Mouse (Mus musculus) intestine, postnatal 0 days (tissue): ENCODE results near the gene Steap2. TPM values are rescaled to one million over a fixed set of nuclear protein-coding genes. Genes with fewer than 3 reads are reported as not detected.
"Not testable (repeated sequence)": the region's sequence is repeated elsewhere in the genome, so short reads cannot be mapped to it uniquely, and the experiment has no call there.

Experiments
- ATAC-seq: fragments of 200-750 bp; cut with Nextera tagmentation; 2 replicates; pipeline ENCODE4 v1.8.0; 2017; ENCODE audit warnings: mild to moderate bottlenecking, moderate TSS enrichment, moderate library complexity
- H3K27ac ChIP-seq: fragments of 300-500 bp; sonication (generic); 2 replicates; pipeline ENCODE4 v1.5.1; 2014; ENCODE audit warnings: mild to moderate bottlenecking, low read depth, low read length, moderate library complexity
- H3K27me3 ChIP-seq: fragments of 300-500 bp; sonication (generic); replicated peaks from 2 replicates; pipeline ENCODE4 v1.6.1; 2014; ENCODE audit warnings: low read length, mixed read lengths; ENCODE audit not compliant: control insufficient read depth, insufficient read depth
- H3K36me3 ChIP-seq: fragments of 300-500 bp; sonication (generic); 2 replicates; pipeline ENCODE4 v1.6.1; 2014; ENCODE audit warnings: mild to moderate bottlenecking, moderate library complexity; ENCODE audit not compliant: control insufficient read depth, insufficient read depth
- H3K4me1 ChIP-seq: fragments of 300-500 bp; sonication (generic); replicated peaks from 2 replicates; pipeline ENCODE4 v1.6.1; 2014; ENCODE audit warnings: antibody characterized with exemption, low read length, mixed read lengths; ENCODE audit not compliant: control insufficient read depth, insufficient read depth
- H3K4me2 ChIP-seq: fragments of 300-500 bp; sonication (generic); replicated peaks from 2 replicates; pipeline ENCODE4 v1.6.1; 2014; ENCODE audit warnings: low read depth, mild to moderate bottlenecking, moderate library complexity
- H3K4me3 ChIP-seq: fragments of 300-500 bp; sonication (generic); 2 replicates; pipeline ENCODE4 v1.5.1; 2014; ENCODE audit warnings: low read depth, low read length
- H3K9ac ChIP-seq: fragments of 300-500 bp; sonication (generic); 2 replicates; pipeline ENCODE4 v1.6.1; 2014; ENCODE audit warnings: mild to moderate bottlenecking, low read depth, low read length
- H3K9me3 ChIP-seq: fragments of 300-500 bp; sonication (generic); 2 replicates; pipeline ENCODE4 v1.6.1; 2016; ENCODE audit warnings: mixed run types; ENCODE audit not compliant: control insufficient read depth
- CTCF ChIP-seq: sonication (generic); IDR thresholded peaks from 2 replicates; pipeline ENCODE4 v1.5.1; 2016; ENCODE audit warnings: low read depth, mild to moderate bottlenecking, control low read depth, antibody characterized with exemption, moderate library complexity
- whole genome bisulfite sequencing: fragments of 180-500 bp; shearing (Covaris S2); extraction: QIAGEN DNeasy Blood & Tissue Kit; methylation state at CpG from one replicate; pipeline ENCODE4 v1.1.7; 2014; 5-methylcytosine and 5-hydroxymethylcytosine counted together
- polyA plus RNA-seq: library from polyadenylated mRNA; unstranded; fragments of >200 nt; fragmentation: Nextera tagmentation; extraction: Ambion mirVana; gene quantifications from 2 replicates; pipeline ENCODE4 v1.2.1, GENCODE M21; 2015

Steap2 gene
- polyA plus RNA-seq, 1 experiment from 2014 or later = 6.9 TPM

DNA sequence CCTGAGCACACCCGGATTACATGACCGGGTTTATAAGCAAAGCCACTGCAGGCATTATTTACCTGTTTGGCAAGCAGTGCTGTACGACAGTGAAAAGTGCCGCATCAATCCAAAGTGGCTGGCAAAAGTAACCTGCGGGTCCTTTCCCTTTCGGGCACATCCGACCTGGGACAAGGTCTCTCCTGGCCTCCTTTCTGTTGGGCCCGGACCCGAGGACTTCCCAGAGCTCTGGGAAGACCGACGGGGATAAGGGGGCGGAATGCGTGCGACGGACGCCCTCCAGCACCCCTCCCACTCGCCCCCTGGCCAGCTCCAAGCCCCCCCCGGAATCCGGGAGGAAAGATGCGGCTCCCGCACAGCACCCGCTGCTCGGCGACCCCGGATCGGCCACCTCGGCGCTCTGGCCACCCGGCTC, 830 bp downstream of the Steap2 start:
- Histone ChIP-seq H3K27me3 (no peaks in the 10 kb centered on the region), H3K27ac (no peak overlapping the region), H3K4me1 (no peaks in the 10 kb centered on the region; the same call in 1 of the 2 replicates), H3K36me3 (no peaks in the 10 kb centered on the region), H3K4me2 (peak overlapping the region; percentile 95), H3K9me3 (no peaks in the 10 kb centered on the region), H3K4me3 (peak overlapping the region; percentile 82), H3K9ac (peak overlapping the region; percentile 66)
- under 1% methylated on average over 28 of the region's 29 CpGs for WGBS
- peak; percentile 37 for ATAC-seq
- TF ChIP-seq CTCF = no peak

DNA sequence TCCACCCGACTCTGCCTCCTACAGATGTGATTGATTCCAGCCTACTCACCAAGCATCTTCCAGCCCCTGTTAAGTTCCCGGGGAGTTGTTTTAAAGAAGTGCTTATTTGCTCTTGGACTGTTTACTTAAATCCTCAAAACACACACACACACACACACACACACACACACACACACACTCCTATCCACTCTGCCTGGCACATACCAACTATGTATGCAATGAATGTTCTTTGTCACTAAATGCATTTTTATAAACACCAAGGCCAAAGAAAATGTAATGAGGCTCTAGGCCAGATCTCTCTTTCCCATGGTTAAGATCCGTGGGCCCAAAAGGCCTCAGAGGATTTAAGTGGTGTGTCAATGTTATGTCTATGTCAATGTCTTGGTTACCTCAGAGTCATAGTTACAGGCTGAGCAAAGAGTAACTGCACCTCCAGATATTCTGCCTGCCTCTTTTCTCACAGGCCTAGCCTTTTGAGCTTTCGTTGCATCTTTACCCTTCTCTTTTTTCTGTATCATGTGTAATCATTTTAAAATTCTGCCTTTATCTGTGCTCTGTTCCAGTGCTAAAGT, 2.1 kb downstream of the Steap2 start:
- WGBS = 54% methylated on average over 4 of the region's 4 CpGs
- H3K9ac ChIP-seq = no peak overlapping the region
- H3K4me2 ChIP-seq = no peak overlapping the region
- no peaks in the 10 kb centered on the region for H3K36me3 ChIP-seq
- no peak for TF ChIP-seq CTCF
- ATAC-seq = no peak
- H3K27ac ChIP-seq = no peak overlapping the region
- no peak overlapping the region for H3K4me3 ChIP-seq
- H3K27me3 ChIP-seq = no peaks in the 10 kb centered on the region
- no peaks in the 10 kb centered on the region for H3K9me3 ChIP-seq
- H3K4me1 ChIP-seq = no peaks in the 10 kb centered on the region; the same call in 1 of the 2 replicates

DNA sequence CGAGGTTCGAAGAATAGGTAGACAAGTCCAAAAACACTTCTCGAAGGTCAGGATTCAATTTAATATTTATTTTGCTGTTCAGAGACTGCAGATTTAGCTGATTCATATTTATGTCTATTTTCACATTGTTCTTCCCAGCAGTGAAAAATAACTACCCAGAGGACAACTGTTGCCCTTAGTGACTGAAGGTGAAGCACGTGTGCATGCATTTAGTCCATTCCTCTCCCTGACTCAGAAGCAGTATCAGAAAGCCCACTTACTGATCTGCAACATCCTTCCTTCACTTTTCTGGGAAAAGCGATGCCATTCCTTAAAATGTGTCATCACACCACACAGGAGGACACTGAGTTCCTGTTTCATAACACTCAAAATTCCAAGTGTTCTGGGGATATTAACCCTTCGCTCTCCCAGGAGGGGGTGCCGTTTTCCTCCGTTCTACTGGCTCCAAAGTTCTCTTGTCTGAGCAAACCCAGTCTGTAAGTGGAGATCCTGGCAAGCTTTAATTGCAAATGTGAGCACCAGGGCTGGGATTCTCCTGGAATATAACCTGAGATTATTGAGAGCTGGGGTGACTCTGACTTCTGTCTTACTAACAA, 5.3 kb downstream of the Steap2 start:
- ATAC-seq = no peak
- no peak overlapping the region for H3K9ac ChIP-seq
- H3K4me1 ChIP-seq = no peaks in the 10 kb centered on the region; the same call in 1 of the 2 replicates
- H3K36me3 ChIP-seq = no peaks in the 10 kb centered on the region
- no peak overlapping the region for H3K27ac ChIP-seq
- TF ChIP-seq CTCF = no peak
- H3K9me3 ChIP-seq = no peaks in the 10 kb centered on the region
- no peak overlapping the region for H3K4me2 ChIP-seq
- WGBS = 62% methylated on average over 8 of the region's 8 CpGs
- no peaks in the 10 kb centered on the region for H3K27me3 ChIP-seq
- no peak overlapping the region for H3K4me3 ChIP-seq

DNA sequence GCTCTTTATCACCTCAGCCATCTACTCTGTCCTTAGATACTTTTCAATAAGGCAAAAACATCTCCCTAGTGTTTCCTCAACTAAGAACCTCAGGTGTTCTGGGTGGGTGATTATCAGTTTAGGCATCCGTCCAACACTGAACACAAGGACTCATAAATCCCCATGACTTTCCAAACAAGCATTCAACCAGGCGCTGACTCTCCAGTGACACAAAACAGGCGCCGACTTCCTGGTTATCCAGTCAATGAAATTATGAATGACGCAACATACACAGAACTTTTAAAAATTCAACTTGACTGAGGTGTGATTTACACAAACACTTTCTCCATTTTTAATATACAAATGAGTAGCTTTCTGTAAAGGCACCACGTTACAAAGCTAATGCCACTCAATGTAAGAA, 6.2 kb downstream of the Steap2 start:
- no peaks in the 10 kb centered on the region for H3K27me3 ChIP-seq
- 27% methylated on average over 6 of the region's 6 CpGs for WGBS
- H3K4me3 ChIP-seq = no peak overlapping the region
- H3K9me3 ChIP-seq = no peaks in the 10 kb centered on the region
- ATAC-seq = peak; percentile 43; the same call in 1 of the 2 replicates
- H3K27ac ChIP-seq = no peak overlapping the region
- no peak for TF ChIP-seq CTCF
- no peaks in the 10 kb centered on the region for H3K36me3 ChIP-seq
- no peak overlapping the region for H3K9ac ChIP-seq
- no peaks in the 10 kb centered on the region; the same call in 1 of the 2 replicates for H3K4me1 ChIP-seq
- no peak overlapping the region for H3K4me2 ChIP-seq

DNA sequence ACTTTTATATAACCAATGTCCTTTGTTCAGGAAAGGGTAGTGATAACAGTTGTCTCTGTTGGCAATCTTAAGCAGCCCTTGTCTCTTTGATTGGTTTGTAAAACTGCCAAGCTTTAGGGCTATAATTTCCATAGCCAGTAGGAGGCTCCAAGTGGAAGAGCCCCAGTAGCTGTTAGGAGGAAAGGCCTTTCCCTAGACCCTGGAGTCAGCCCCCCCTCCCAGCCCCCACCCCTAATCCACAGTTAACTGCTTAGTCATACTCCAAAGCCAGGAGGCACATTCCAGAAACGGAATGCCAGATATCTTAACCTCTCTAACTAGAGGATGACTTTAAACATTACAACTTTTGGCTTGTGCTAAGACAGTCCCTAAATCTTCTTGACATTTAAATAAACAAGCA, 7.4 kb downstream of the Steap2 start:
- TF ChIP-seq CTCF = peak; percentile 38; the same call in 1 of the 2 replicates
- Histone ChIP-seq H3K36me3 (no peaks in the 10 kb centered on the region), H3K9ac (no peak overlapping the region), H3K4me3 (no peak overlapping the region), H3K4me1 (no peaks in the 10 kb centered on the region; the same call in 1 of the 2 replicates), H3K9me3 (no peaks in the 10 kb centered on the region), H3K27me3 (no peaks in the 10 kb centered on the region), H3K27ac (no peak overlapping the region), H3K4me2 (no peak overlapping the region)
- 22% methylated on average over 1 of the region's 1 CpGs for WGBS
- no peak for ATAC-seq

DNA sequence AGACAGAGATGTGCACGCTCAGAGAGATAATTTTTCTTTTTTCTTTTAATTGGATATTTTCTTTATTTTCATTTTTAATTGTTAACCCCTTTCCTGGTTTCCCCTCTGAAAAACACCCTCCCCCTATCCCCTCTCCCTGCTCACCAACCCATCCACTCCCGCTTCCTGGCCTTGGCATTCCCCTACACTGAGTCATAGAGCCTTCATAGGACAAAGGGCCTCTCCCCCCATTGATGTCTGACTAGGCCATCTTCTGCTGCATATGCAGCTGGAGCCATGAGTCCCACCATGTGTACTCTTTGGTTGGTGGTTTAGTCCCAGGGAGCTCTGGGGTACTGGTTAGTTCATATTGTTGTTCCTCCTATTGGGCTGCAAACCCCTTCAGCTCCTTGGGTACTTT, 9.4 kb downstream of the Steap2 start:
- H3K4me1 ChIP-seq, ATAC-seq, H3K36me3 ChIP-seq, H3K9me3 ChIP-seq, H3K27ac ChIP-seq, H3K9ac ChIP-seq, H3K4me3 ChIP-seq, H3K27me3 ChIP-seq, H3K4me2 ChIP-seq: not testable (repeated sequence)
- WGBS = 83% methylated on average over 2 of the region's 2 CpGs
